Comparison of ENCODE assay signal across 9 mouse cellular contexts in genomic region chr4:138943730-138944129, GRCm38 (mm10). TPM values are rescaled to one million over a fixed set of nuclear protein-coding genes. Genes with fewer than 3 reads are reported as not detected.
DNase-seq lines count a peak whose midpoint lies in the region; ATAC-seq and TF ChIP-seq lines count a peak whose summit lies in the region.
"Had no signal": no experiment of that assay in that cellular context is flagged by ENCODE, and none has a peak within 500 bp of the region (broad histone marks: within the 10 kb centered on the region; RNA-seq: fewer than 3 reads in every experiment).

No protein-coding gene starts in this region.

- peak; percentile 59; the same call in 1 of the 2 replicates for TF ChIP-seq POLR2A in small intestine, adult 2 months (IDR thresholded peaks at IDR 0.05; ENCODE audit: low read depth, low read length)

- peak; percentile 92 for DNase-seq in ES-CJ7 (ENCODE audit: low read depth, low spot score)
- DNase-seq in adrenal gland, adult 8-10 months, result peak; percentile 62
- DNase-seq in forebrain, embryonic 14.5 days (ENCODE audit: low spot score), result peak; percentile 59
- peak; percentile 52 for DNase-seq in heart, postnatal 25 days (ENCODE audit: low spot score)
- peak; percentile 46 to 48 for DNase-seq in layer of hippocampus, postnatal 14 days (ENCODE audit: low spot score in 2 of 2)
- DNase-seq in lung, postnatal 4 days, result peak; percentile 86 to 92
- DNase-seq in cerebellum, adult 11 months, result no peak

- 27% methylated on average over 15 of the region's 15 CpGs for WGBS in forebrain, embryonic 14.5 days
- whole genome bisulfite sequencing in small intestine, adult 2 months, result 16% methylated on average over 15 of the region's 15 CpGs

- ATAC-seq in forebrain, embryonic 14.5 days, result no peak

- no peaks in the 10 kb centered on the region for H3K36me3 ChIP-seq in forebrain, embryonic 14.5 days (ENCODE audit: control insufficient read depth, insufficient read depth, low read length)
- H3K36me3 ChIP-seq in small intestine, adult 2 months (ENCODE audit: control insufficient read depth, insufficient read depth, low read length), result no peaks in the 10 kb centered on the region

- H3K27ac ChIP-seq in forebrain, embryonic 14.5 days (ENCODE audit: low read depth, low read length), result no peak overlapping the region
- peak overlapping the region; percentile 36 for H3K27ac ChIP-seq in small intestine, adult 2 months (ENCODE audit: insufficient read depth, low read depth, low read length)

- H3K9ac ChIP-seq in forebrain, embryonic 14.5 days (ENCODE audit: low read length), result no peak overlapping the region

- H3K4me3 ChIP-seq in forebrain, embryonic 14.5 days (ENCODE audit: low read depth, low read length), result no peak overlapping the region
- H3K4me3 ChIP-seq in small intestine, adult 2 months (ENCODE audit: low read depth, low read length), result peak overlapping the region; percentile 21; the same call in 1 of the 2 replicates

- no peaks in the 10 kb centered on the region for H3K9me3 ChIP-seq in forebrain, embryonic 14.5 days (replicated peaks; ENCODE audit: control insufficient read depth, low read length)

- H3K27me3 ChIP-seq in forebrain, embryonic 14.5 days (replicated peaks; ENCODE audit: control insufficient read depth, insufficient read depth, low read length), result no peaks in the 10 kb centered on the region
- no peaks in the 10 kb centered on the region for H3K27me3 ChIP-seq in small intestine, adult 2 months (ENCODE audit: control insufficient read depth, insufficient read depth, low read length)

- H3K4me1 ChIP-seq in forebrain, embryonic 14.5 days (ENCODE audit: control insufficient read depth, insufficient read depth, low read length), result no peaks in the 10 kb centered on the region
- peaks cover 30% of the 10 kb centered on the region; the same call in 1 of the 2 replicates for H3K4me1 ChIP-seq in small intestine, adult 2 months (ENCODE audit: control insufficient read depth, insufficient read depth, insufficient read length, low read length)

- intact Hi-C loops in heart, postnatal 25 days (cut with DNase I), result no loop called here

- peak; percentile 86; the same call in 1 of the 2 replicates for TF ChIP-seq CTCF in small intestine, adult 2 months (IDR thresholded peaks at IDR 0.05; ENCODE audit: extremely low read depth, insufficient read length, insufficient replicate concordance, low read depth, low read length)

- no peak overlapping the region for H3K4me2 ChIP-seq in forebrain, embryonic 14.5 days (ENCODE audit: low read length)

RNA-seq across cellular contexts. Expression of gene Rnf186, which starts 23.2 kb away (rescaled TPM):
- not detected for total RNA-seq in adrenal gland, adult 8-10 months (2022)
- polyA plus RNA-seq in forebrain, embryonic 14.5 days (2014; fragmentation: Nextera tagmentation; extraction: Ambion mirVana), result not detected in 2 replicates
- not detected for total RNA-seq in heart, postnatal 25 days (2021)
- total RNA-seq in layer of hippocampus, postnatal 14 days (2021), result not detected
- polyA plus RNA-seq in small intestine, adult 2 months (2012; rRNA removed), result 309 and 461 TPM in 2 replicates
- total RNA-seq: left cerebral cortex, postnatal 25 days had no signal

RNA-seq across cellular contexts. Expression of gene Tmco4, which starts 29.0 kb away (rescaled TPM):
- 10 to 100 TPM; 19.1 to 23.0 (median 21.1) TPM for total RNA-seq in adrenal gland, adult 8-10 months (2022)
- 0.68 and 0.70 TPM in 2 replicates for polyA plus RNA-seq in forebrain, embryonic 14.5 days (2014; fragmentation: Nextera tagmentation; extraction: Ambion mirVana)
- 10 to 100 TPM in 1 of 2 experiments, 1 to 10 TPM in 1; 7.5 to 10.1 TPM for total RNA-seq in heart, postnatal 25 days (2021)
- total RNA-seq in layer of hippocampus, postnatal 14 days (2021), result 1 to 10 TPM; 2.1 to 3.0 TPM
- polyA plus RNA-seq in small intestine, adult 2 months (2012; rRNA removed), result 23.2 and 34.2 TPM in 2 replicates

RNA-seq across cellular contexts. Expression of gene Otud3, which starts 30.0 kb away (rescaled TPM):
- 10 to 100 TPM; 10.6 to 11.7 (median 11.3) TPM for total RNA-seq in adrenal gland, adult 8-10 months (2022)
- 2.3 and 2.4 TPM in 2 replicates for polyA plus RNA-seq in forebrain, embryonic 14.5 days (2014; fragmentation: Nextera tagmentation; extraction: Ambion mirVana)
- 10 to 100 TPM; 10.1 to 10.8 TPM for total RNA-seq in heart, postnatal 25 days (2021)
- 10 to 100 TPM; 10.7 to 11.5 TPM for total RNA-seq in layer of hippocampus, postnatal 14 days (2021)
- 7.4 and 10.3 TPM in 2 replicates for polyA plus RNA-seq in small intestine, adult 2 months (2012; rRNA removed)
